Mouse (Mus musculus) CD4-positive, CD25-positive, alpha-beta regulatory T cell, adult 2 months (primary cell): ENCODE measurements around the gene Aqp5.

Experiments
- DNase-seq: peaks from one replicate; pipeline ENCODE4 v3.0.0-alpha.2; 2012; ENCODE audit warnings: low read depth, low spot score

Aqp5 gene

DNA sequence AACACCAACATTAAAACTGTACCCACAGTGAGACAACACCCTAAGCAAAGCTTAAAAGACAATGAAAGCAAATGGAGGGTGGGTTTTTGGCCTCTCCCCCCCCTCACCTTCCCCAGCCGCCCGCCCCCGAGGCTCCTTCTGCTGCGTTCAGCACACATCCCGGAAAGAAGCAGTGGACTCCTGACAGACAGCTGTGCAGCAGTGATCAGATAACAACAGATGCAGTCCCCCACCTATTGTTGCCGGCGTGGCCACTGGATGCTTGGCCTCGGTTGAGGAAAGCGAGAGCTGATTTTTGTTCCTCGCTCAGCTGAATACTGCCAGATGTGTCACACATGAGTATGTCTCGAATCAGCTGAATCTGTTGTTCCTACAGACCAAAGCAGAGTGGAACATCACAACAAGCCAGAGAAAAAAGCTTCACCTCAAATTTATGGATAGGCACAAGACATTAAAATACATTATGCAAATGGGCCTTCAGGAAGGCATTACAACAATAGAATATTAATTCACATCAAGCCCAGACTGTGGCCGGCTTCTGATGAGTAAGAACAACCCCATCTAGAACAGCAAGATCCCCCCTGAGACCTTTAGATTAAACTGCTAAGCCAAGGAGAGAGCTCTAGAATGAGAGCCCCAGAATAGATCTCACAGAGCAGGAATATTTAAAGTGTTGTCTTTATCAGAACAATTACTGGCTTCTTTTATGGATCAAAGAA, 47.0 kb downstream of the Aqp5 start:
- no peak for DNase-seq

DNA sequence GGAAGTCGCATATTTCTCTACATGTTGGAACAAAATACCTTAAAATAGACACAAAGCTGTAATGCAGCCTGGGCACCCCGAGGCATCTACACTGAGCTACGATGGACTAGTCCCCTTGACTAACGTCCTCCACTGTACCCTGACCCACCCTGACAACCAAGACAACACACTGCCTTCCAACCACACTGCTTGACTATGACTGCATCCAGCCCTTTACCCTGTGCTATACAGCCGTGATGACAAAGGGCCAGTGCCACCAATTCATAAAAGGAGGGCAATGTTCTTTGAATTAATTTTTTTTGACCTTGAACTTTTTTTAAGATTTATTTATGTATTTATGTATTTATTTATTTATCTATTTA, 47.5 kb downstream of the Aqp5 start:
- DNase-seq = no peak

GRCm38 (mm10) chr15:99642622-99643021, 52.0 kb downstream of the Aqp5 start:
- DNase-seq = no peak

- DNase-seq = peak; percentile 48
These were observed 53.2 kb downstream of the Aqp5 start for GRCm38 (mm10) chr15:99643832-99644231.
